Mouse (Mus musculus) layer of hippocampus, postnatal 36 days (tissue): ENCODE measurements around the gene Slc35d1. TPM values are rescaled to one million over a fixed set of nuclear protein-coding genes. Genes with fewer than 3 reads are reported as not detected.
"Not testable (repeated sequence)": the region's sequence is repeated elsewhere in the genome, so short reads cannot be mapped to it uniquely, and the experiment has no call there.

Experiments
- DNase-seq, 2 experiments: peaks; one replicate each; pipeline ENCODE4 v3.0.0; 2022
- total RNA-seq, 2 experiments: library from RNA; stranded (reverse); gene quantifications; 2 replicates each; pipeline ENCODE4 v1.2.3; 2021

Slc35d1 gene
- total RNA-seq, 2 experiments from 2014 or later = 12.1 to 12.5 TPM

DNA sequence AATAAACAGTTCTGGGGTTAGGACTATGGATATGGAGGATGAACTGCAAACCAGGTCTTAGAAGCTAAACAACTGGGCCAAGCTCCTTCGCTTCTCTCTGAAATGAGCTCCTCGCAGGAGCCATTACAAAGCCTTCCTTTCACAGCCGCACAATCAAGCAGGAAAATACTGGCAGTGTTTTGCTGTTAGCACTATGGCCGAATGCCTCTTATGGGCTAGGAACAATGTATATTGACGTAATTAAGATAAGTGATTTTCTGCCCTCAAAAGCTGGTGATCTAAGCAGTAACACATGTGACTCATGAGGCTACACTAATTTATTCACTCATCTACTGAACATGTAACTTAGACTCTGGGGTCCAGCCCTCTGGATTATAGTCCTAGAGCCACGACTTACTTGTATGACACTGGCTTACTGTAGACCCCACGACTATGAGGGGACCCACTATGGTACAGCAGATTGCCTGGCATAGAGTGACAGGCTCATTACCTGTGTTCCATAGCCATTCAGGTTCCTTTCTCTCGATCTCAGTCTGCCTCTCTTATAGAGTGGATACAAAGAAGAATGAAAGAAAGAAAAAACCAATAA lies 34.6 kb downstream of the Slc35d1 start:
- no peak for DNase-seq

DNA sequence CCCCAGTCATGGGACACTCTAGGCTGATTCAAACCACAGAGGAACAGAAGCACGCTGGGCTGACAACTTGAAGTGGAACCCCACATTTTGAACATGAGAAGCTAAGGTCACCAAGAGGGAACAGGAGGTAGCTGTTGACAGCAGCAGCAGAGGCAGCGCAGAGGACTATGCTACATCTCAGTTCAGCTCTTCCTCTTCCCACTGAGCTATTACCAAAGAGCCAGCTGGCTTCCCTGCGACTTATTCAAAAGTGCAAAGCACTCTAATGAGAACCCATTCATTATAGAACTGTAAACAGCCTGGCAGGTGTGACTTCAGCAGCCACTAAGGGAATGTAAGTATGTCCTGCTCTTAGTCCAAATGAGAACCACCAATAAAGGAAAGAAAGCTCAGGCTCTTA lies 35.4 kb downstream of the Slc35d1 start:
- DNase-seq = no peak

DNA sequence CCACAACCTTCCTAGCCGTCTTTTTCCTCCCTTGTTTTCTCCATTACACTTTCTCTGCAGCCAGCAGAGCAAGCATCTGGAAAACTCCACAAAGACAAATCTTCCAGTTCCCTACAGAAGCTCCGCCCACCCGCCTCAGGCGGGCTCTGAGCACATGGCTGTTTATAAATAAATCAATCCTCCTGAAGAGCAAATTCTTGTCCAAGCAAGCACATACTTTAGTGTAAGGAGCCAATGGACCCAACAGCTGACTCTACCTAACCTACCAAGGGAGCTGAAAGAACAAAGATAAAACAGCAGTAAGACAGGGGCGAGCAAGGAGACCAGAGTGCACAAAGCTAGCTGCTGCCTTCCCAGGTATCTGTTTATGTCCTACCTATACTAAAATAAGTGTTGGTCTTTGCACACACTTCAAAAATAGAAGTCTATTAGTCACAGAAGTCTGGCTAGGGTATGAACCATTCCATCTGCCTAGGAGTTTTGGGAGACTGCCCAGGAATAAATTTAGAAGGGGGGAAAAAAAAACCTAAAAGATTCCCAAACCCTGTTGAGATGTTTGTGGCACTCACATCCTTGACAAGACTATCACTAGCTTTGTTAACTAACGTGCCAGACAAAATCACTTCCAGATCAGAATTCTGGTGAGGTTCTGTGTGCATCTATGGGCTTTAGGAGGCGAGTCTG lies 36.2 kb downstream of the Slc35d1 start:
- DNase-seq = no peak

DNA sequence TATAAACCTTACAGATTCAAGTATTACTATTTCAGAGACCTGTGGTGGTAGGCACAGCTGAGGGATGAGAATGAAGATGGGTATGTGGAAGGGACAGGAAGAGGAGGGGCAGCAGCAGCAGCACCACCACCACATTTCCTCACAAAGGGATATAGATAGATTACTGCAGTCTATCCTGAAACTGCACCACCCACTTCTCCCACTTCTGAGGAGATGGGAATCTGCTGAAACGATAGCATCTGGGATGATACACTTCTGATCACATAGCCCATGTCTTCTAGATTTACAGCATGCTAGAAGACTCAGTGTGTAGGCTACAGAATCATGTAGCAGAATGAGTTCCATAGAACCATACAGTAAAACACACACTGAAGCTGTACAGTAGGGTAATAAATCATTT lies 37.3 kb downstream of the Slc35d1 start:
- no peak for DNase-seq

DNA sequence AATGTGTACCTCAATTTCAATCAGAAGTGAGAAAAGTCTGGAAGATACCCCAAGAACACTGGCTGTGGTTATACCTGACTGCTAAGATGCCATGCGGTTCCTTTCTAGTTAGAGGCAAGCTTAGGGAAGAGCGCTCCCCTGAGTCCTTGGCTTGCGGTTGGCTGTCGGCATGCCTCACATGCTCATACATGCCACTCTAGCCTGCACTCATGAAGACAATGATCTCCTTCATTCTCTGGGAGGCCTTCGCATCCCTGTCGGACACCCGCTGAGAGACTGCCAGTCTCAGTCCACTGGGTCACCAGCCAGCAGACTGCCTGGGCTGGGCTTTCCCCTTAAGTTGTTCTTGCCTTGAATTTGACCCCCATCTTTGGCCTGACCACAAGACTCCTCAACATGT lies 41.0 kb downstream of the Slc35d1 start:
- no peak for DNase-seq

DNA sequence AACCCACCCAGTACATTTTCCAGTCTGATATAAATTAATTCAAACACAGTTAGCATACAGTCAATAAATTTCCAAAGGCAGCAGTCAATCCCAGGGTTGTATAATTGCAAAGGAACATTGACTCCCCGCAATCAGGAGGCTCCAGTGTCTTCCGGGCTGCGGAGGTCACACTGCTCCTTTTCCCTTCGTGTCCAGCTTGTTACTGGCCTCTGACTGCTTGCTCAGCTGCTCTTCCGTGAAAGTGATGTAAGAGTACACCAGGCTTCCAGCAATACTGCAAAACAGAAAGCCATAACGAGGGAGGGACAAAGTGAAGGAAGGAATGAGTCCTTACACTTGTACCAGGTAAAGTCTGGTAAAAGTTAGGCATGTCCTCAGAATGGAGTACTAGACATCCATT lies 41.5 kb downstream of the Slc35d1 start:
- no peak for DNase-seq

DNA sequence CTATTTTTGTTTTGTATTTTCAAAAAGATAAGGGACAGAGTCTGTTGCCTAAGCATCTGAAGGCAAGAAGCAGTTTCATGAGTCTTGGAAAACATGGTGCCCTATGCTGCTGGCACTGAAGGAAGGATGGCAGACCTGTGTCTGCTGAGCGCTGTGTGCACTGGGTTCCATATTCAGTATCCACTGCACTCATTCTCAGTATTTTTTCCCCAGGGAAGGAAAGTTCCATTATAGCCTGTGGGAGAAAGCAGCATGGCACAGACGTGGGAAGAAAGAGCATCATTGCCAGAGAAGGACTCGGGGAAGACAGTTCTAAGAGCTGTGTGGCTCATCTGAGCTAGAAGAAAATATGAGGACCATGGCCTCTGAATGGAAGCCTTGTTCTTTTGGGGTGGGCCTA lies 43.7 kb downstream of the Slc35d1 start:
- no peak for DNase-seq

DNA sequence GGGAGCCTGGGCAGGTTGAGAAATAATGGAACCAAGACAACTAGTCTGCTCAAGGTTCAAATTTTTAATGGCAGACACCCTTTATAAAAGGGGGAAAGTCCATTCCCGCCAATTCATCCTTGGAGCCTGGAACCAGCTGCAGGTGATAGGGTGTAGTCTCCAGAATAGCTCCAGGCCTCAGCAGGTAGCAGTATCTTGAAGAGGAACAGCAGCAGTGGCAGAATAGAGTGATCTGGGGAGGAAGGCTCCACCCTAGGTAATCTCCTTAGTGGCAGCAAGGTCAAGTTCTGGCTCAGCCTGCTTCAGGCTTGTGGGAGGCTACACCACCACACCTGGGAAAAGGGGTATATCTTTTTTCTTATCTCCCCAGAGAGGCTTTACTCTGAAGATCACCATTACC lies 48.8 kb downstream of the Slc35d1 start:
- DNase-seq = not testable (repeated sequence)

DNA sequence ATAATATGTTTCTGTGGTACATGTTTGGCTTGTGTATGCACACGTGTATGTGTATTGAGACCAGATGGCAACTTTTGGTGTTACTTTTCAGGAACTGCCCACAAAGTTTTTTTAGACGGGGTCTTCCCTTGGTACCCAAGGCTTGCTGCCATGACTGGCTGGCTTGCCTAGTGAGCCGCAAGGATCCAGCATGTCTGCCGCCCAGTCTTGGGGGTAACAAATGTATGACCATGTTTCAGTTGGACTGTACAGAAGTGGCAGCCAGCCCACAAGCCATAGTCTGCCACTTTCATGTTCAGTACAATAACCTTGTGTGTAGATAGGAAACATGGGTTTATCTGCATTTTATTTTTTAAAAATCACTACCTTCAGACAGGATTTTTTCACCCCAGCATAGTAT lies 56.2 kb downstream of the Slc35d1 start:
- no peak for DNase-seq

DNA sequence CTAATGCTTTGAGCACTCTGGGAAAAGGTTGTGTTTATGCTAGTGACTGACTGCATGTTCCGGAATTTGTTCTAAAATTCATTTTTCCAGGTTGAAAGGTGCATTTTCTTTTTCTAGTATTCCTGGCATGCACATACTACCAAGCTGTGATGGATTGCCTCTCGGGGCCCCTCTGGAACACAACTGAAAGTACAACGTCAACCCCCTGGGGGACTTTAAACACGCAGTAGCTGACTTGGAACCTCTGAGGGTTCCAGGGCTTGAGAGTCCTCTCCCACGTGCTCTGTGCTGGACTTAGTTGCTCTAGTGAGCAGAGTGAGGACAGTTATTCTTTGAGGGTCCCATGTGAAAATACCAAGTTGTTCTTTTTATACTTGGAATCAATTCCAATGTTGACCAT lies 63.0 kb downstream of the Slc35d1 start:
- DNase-seq = no peak

DNA sequence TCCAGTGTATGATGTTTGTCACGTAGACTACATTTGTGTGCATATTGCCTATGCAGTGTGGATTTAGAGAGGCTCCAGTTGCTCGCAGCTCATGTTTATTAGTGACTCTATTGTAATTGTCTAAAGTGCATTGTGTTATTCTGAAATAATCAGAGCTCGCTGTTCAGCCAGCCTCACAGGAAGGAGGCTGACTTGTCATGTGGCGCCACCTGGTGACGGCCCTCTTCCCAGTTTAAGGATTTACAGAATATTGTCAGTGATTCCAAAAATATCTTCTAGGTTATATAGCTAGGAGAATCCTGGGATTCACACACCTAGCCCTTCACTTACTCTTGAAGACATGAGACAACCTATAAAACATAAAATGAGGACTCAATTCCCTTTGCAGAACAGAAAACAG lies 68.6 kb downstream of the Slc35d1 start:
- DNase-seq = peak; percentile 69 to 73

DNA sequence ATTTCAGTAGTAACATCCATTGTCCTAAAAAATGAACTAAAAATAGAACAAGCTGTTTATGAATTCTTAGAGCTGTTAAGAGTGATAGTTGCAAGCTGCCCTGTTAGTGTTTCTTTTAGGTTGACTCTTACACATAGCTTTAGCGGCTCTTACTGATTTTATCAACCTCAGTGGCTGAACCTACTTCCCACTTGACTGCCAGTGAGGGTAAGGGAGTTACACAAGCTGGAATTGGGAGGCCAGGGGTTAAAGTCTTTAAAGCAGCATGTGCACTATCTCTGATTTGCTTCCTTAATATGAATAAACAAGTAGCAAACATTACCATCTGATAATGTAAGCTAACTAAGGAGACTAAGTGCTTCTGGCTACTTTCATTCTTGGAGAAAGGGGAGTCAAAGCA lies 78.0 kb downstream of the Slc35d1 start:
- DNase-seq = no peak

DNA sequence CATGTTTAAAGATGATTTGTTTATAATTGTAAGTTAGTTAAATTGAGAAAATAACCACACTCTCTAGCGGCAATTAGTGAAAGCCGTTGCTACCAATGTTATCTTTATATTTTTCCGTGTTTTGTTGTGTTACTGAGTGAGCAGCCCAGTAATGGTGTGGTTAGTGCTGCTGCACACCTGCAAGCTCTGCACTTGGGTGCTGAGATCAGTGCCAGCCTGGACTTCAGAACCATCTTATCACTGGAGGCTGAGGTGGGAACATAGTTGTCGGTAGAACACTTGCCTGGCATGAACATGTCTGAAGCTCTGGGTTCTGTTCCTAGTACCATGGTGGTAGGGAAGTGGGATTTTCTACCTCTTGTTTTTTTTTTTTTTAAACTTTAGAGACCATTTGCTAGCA lies 88.4 kb downstream of the Slc35d1 start:
- no peak for DNase-seq

DNA sequence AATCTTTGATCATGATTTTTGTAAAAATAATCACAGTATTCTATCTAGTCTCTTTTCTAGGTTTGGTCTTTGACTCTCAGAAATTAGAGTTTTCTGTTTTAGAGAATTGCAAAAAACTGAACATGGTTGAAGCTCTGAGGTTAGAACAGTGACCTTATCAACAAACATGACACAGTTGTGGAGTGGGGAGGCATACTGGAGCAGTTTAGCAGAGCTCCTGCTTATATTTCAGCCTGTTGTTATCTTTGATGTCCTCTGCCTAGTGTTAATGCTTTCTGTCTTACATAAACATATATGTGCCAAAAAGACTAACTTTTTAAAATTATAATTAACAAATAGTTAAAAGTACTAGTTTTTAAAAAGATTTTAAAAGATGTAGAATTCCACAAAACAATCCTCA lies 91.4 kb downstream of the Slc35d1 start:
- no peak for DNase-seq

DNA sequence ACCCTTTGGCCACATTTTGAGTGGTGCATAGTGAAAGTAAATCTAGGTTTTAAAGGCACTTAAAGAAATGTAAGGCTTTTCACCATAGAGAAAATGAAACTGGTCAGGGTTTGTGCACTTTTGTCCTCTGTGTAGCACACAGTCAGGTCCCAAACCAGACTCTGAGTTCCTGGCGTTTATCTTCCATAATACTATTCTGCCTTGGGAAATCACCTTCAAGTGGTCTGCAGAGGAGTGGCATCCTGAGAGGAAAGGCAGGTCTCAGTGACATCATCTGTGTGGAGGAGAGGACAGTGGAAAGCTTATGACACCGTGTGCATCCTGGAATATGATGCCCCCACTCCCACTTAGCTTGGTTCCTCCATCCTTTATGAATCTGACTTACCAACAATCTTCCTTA lies 91.9 kb downstream of the Slc35d1 start:
- DNase-seq = no peak

DNA sequence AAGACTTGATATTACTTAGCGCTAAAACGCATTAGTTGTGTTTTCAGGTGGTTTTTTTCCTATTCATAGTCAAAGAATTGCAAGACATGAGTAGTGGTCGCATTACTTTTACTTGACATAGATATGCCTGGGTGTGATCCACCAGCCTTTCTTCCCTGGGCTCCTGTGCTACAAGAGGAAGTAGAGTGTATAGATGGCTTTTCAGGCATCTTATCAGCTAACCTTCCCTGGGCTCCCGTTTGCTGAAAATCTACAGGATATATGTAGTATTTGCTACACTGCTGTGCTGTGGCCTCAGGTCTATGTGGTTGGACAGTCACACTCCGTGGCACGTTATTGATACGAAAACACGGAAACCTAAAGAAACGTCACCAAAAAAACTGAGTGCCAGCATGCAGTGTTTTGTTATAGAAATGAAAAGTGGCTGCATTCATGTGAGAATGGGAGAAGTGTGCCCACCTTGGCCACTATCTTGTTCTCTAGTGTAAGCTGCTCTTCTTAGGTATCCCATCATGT lies 94.0 kb downstream of the Slc35d1 start:
- no peak for DNase-seq

Other genes starting within 250 kb of the Slc35d1 start
- under 1 TPM; 0.80 to 0.94 TPM for gene Tctex1d1, start 236.6 kb downstream of the Slc35d1 start, total RNA-seq
- gene Insl5, start 188.3 kb downstream of the Slc35d1 start, total RNA-seq = 1 to 10 TPM; 1.5 to 2.0 TPM
- 10 to 100 TPM; 45.1 to 55.8 TPM for gene Mier1, start 100.8 kb downstream of the Slc35d1 start, total RNA-seq
- 10 to 100 TPM; 15.9 to 16.7 TPM for gene Wdr78, start 100.6 kb downstream of the Slc35d1 start, total RNA-seq
- gene 4921539E11Rik, start 75.7 kb upstream of the Slc35d1 start, total RNA-seq = not detected
- gene Oma1, start 98.6 kb upstream of the Slc35d1 start, total RNA-seq = 1 to 10 TPM; 7.7 to 8.5 TPM